Mouse (Mus musculus) heart, postnatal 0 days (tissue): ENCODE results near the gene Edn1. TPM values are rescaled to one million over a fixed set of nuclear protein-coding genes. Genes with fewer than 3 reads are reported as not detected.
A peak's percentile ranks its signal among the peaks of the same experiment; 100 is the strongest.

Source experiments
- ATAC-seq: fragments of 200-750 bp; cut with Nextera tagmentation; 2 replicates; pipeline ENCODE4 v1.8.0; 2017; ENCODE audit warnings: low read depth, moderate number of reproducible peaks, moderate library complexity; ENCODE audit not compliant: insufficient read depth
- DNase-seq: peaks from one replicate; pipeline ENCODE4 v3.0.0-alpha.2; 2016; ENCODE audit warnings: low spot score
- H3K27ac ChIP-seq: fragments of 300-500 bp; sonication (generic); 2 replicates; pipeline ENCODE4 v1.5.1; 2014; ENCODE audit warnings: low read depth, mild to moderate bottlenecking
- H3K27me3 ChIP-seq: fragments of 300-500 bp; sonication (generic); 2 replicates; pipeline ENCODE4 v1.6.1; 2014; ENCODE audit warnings: low read length, mixed read lengths; ENCODE audit not compliant: control insufficient read depth, insufficient read depth
- H3K36me3 ChIP-seq: fragments of 300-500 bp; sonication (generic); replicated peaks from 2 replicates; pipeline ENCODE4 v1.6.1; 2014; ENCODE audit warnings: low read length, mixed read lengths; ENCODE audit not compliant: control insufficient read depth, insufficient read depth
- H3K4me1 ChIP-seq: fragments of 300-500 bp; sonication (generic); 2 replicates; pipeline ENCODE4 v1.6.1; 2014; ENCODE audit warnings: antibody characterized with exemption; ENCODE audit not compliant: control insufficient read depth, insufficient read depth
- H3K4me2 ChIP-seq: fragments of 300-500 bp; sonication (generic); 2 replicates; pipeline ENCODE4 v1.6.1; 2014; ENCODE audit warnings: low read depth, mild to moderate bottlenecking, low read length, moderate library complexity
- H3K4me3 ChIP-seq: fragments of 300-500 bp; sonication (generic); 2 replicates; pipeline ENCODE4 v1.5.1; 2014; ENCODE audit warnings: low read depth, low read length
- H3K9ac ChIP-seq: fragments of 300-500 bp; sonication (generic); replicated peaks from 2 replicates; pipeline ENCODE4 v1.6.1; 2014; ENCODE audit warnings: low read depth, low read length, mixed read lengths
- H3K9me3 ChIP-seq: fragments of 300-500 bp; sonication (generic); replicated peaks from 2 replicates; pipeline ENCODE4 v1.6.1; 2016; ENCODE audit warnings: low read length; ENCODE audit not compliant: control insufficient read depth
- CTCF ChIP-seq: IDR thresholded peaks from 2 replicates; pipeline ENCODE4 v1.5.1; 2016; ENCODE audit warnings: antibody characterized with exemption, control low read depth, low read depth
- EP300 ChIP-seq: IDR thresholded peaks from 2 replicates; pipeline ENCODE4 v1.6.1; 2016; ENCODE audit warnings: antibody characterized with exemption, low read depth
- WGBS: fragments of 180-500 bp; shearing (Covaris S2); extraction: QIAGEN DNeasy Blood & Tissue Kit; methylation state at CpG from one replicate; pipeline ENCODE4 v1.1.7; 2014; 5-methylcytosine and 5-hydroxymethylcytosine counted together
- polyA plus RNA-seq: library from polyadenylated mRNA; unstranded; fragments of >200 nt; fragmentation: Nextera tagmentation; extraction: Ambion mirVana; gene quantifications from 2 replicates; pipeline ENCODE4 v1.2.1, GENCODE M21; 2015
- total RNA-seq: library from RNA; depleted of rRNA; stranded (reverse); fragments of >200 nt; gene quantifications from 2 replicates; pipeline ENCODE4 v1.2.3, GENCODE M21; 2014; ENCODE audit warnings: low replicate concordance; rRNA removed

Edn1 gene
- total RNA-seq: 7.4 and 11.0 TPM in 2 replicates
- polyA plus RNA-seq: 7.2 and 7.8 TPM in 2 replicates

DNA sequence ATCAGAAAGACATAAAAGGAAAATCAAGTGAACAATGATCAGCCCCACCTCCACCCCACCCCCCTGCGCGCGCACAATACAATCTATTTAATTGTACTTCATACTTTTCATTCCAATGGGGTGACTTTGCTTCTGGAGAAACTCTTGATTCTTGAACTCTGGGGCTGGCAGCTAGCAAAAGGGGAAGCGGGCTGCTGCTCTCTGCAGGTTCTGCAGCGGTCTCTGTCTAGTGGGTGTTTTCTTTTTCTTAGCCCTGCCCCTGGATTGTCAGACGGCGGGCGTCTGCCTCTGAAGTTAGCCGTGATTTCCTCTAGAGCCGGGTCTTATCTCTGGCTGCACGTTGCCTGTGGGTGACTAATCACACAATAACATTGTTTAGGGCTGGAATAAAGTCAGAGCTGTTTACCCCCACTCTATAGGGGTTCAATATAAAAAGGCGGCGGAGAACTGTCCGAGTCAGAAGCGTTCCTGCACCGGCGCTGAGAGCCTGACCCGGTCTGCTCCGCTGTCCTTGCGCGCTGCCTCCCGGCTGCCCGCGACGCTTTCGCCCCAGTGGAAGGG is at the start of gene Edn1:
Gene Edn1 (plus strand): TSS at position 316 of the 561 bp plus-strand sequence.
- peaks cover 26% of the 10 kb centered on the region for H3K4me1 ChIP-seq
- peak within 1 kb of the TSS; percentile 86 for H3K27ac ChIP-seq
- H3K4me2 ChIP-seq: peak within 1 kb of the TSS; percentile 71
- peak within 1 kb of the TSS; percentile 64 for H3K9ac ChIP-seq
- no peaks in the 10 kb centered on the region for H3K27me3 ChIP-seq
- DNase-seq (peak; percentile 84), ATAC-seq (peak; percentile 76)
- H3K36me3 ChIP-seq: peaks cover 19% of the 10 kb centered on the region
- H3K9me3 ChIP-seq: no peaks in the 10 kb centered on the region
- H3K4me3 ChIP-seq: peak within 1 kb of the TSS; percentile 64
- TF ChIP-seq EP300 (peak; percentile 18; the same call in 1 of the 2 replicates), CTCF (no peak)
- under 1% methylated on average over 26 of the region's 26 CpGs for WGBS

DNA sequence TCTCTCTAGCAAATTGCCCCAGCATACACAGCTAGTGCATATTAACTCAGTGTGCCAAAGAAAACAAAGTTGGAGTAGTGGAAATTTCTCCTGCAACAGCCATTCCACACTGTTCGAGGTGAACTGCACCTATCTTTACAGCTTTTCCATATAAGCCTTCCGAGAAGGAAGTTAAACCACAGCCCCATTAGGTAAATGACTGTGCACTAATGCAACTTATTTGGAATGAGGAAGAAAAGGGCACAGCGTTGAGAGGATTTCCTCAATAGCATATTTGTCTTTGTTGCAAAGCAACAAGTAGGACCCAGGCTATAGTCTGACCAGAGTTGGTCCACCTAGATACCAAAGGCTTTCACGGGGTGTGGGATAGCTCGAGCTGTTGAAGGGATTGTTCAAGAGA is 47.5 kb upstream of the Edn1 start:
- Histone ChIP-seq H3K36me3 (no peaks in the 10 kb centered on the region), H3K27ac (no peak overlapping the region), H3K9ac (no peak overlapping the region), H3K4me3 (no peak overlapping the region), H3K9me3 (peaks cover 3% of the 10 kb centered on the region; the same call in 1 of the 2 replicates), H3K4me1 (peaks cover 8% of the 10 kb centered on the region), H3K27me3 (no peaks in the 10 kb centered on the region), H3K4me2 (no peak overlapping the region)
- ATAC-seq (no peak), DNase-seq (no peak)
- TF ChIP-seq CTCF: no peak
- no peak for TF ChIP-seq EP300
- WGBS: 66% methylated on average over 5 of the region's 5 CpGs

DNA sequence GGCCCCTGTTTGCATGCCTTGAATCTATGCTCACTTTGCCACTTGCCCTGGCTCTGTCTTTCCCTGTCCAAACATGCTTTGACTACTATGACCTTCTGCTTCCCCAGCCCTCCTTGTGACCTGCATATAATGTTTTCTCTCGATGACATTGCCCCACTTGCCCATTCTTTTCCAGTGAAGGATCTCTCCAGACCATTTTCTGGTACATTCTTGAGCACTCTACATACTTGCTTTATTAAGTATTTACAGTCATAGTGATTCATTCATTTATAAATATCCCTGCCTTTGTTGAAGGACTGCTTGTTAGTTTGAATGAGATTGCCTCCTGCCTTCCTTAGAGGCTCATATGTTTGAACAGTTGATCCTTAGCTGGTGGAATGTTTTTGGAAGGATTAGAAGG is 46.2 kb upstream of the Edn1 start:
- no peak for ATAC-seq
- Histone ChIP-seq H3K4me3 (no peak overlapping the region), H3K27me3 (no peaks in the 10 kb centered on the region), H3K9me3 (peaks cover 3% of the 10 kb centered on the region; the same call in 1 of the 2 replicates), H3K4me1 (peaks cover 12% of the 10 kb centered on the region), H3K4me2 (no peak overlapping the region), H3K27ac (no peak overlapping the region), H3K9ac (no peak overlapping the region), H3K36me3 (no peaks in the 10 kb centered on the region)
- no peak for DNase-seq
- 45% methylated on average over 1 of the region's 1 CpGs for WGBS
- TF ChIP-seq CTCF (no peak), EP300 (no peak)

DNA sequence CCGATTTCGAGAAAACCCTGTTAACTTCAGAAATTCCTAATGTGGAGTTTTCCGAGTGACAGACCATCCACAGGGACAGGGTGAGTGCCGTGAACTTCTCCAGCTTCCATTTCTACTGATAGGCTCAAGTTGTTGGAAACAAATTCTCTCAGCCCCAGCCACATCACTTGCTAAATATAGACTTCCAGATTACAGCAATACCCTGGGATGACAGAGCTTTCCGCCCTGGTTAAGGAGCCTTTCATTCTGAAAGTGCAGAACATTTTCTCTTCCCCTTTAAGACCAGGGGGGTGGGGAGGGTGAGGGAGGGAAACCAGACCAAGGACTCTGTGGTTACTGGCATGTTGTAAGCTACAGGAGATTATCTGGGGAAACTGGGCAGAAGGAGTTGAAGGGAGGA is 42.9 kb upstream of the Edn1 start:
- ATAC-seq (peak; percentile 96), DNase-seq (peak; percentile 93)
- 5% methylated on average over 5 of the region's 5 CpGs for WGBS
- peak overlapping the region; percentile 93 for H3K27ac ChIP-seq
- H3K9ac ChIP-seq: no peak overlapping the region
- H3K36me3 ChIP-seq: no peaks in the 10 kb centered on the region
- H3K4me3 ChIP-seq: no peak overlapping the region
- H3K27me3 ChIP-seq: no peaks in the 10 kb centered on the region
- H3K4me2 ChIP-seq: no peak overlapping the region
- H3K4me1 ChIP-seq: peaks cover 12% of the 10 kb centered on the region
- TF ChIP-seq CTCF (no peak), EP300 (no peak)
- peaks cover 3% of the 10 kb centered on the region; the same call in 1 of the 2 replicates for H3K9me3 ChIP-seq

DNA sequence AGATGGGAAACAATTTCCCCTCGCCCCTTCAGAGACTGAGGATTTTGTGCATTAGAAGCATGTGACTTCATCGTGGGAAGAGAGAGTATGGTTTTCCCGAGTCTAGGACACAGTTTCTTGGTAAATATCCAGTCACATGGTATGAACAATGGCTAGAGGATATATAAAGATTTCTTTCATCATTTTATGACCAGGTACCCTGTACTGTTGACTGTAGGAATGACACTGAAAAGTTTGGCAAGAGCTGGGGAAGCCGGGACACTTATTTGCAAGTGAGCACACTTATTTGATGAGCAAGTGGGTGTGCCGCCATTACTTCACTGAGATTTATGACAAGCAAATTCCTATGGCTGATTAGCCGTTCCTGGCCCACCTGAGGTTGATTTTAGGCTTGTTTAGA is 40.6 kb upstream of the Edn1 start:
- TF ChIP-seq CTCF: no peak
- TF ChIP-seq EP300: no peak
- Histone ChIP-seq H3K4me3 (no peak overlapping the region), H3K27me3 (no peaks in the 10 kb centered on the region), H3K4me1 (peaks cover 12% of the 10 kb centered on the region), H3K36me3 (no peaks in the 10 kb centered on the region), H3K27ac (no peak overlapping the region), H3K4me2 (no peak overlapping the region), H3K9ac (no peak overlapping the region), H3K9me3 (no peaks in the 10 kb centered on the region)
- ATAC-seq (no peak), DNase-seq (no peak)
- whole genome bisulfite sequencing: 91% methylated on average over 6 of the region's 6 CpGs

DNA sequence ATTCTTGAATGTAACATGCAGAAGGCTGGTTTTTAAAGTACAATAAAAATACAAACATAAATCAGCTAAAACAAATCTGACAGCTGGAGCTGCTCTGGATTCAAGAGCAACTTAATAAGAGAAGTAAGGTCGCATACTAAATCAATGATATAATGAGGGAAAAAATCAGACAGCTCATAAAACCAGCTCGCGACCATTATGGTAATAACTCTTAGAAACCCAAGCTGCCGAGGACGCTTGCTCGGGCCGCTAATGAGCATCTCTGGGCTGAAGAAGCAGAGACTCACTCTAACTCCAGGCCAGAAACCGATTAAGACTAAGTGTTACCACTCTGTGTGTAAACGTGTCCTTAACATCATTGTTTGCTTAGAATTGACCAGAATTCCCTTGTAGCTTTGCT is 31.2 kb upstream of the Edn1 start:
- no peak for ATAC-seq
- Histone ChIP-seq H3K4me1 (no peaks in the 10 kb centered on the region), H3K9me3 (no peaks in the 10 kb centered on the region), H3K9ac (no peak overlapping the region), H3K4me3 (no peak overlapping the region), H3K27me3 (no peaks in the 10 kb centered on the region), H3K27ac (no peak overlapping the region), H3K4me2 (no peak overlapping the region), H3K36me3 (no peaks in the 10 kb centered on the region)
- DNase-seq: no peak
- WGBS: 90% methylated on average over 9 of the region's 9 CpGs
- TF ChIP-seq CTCF (no peak), EP300 (no peak)
